Mouse (Mus musculus): ENCODE results near the gene Trio.

- TF ChIP-seq POLR2A (IDR thresholded peaks at IDR 0.05; ENCODE audit: borderline replicate concordance, low read depth, low read length): no peak
- TF ChIP-seq CTCF (IDR thresholded peaks at IDR 0.05; ENCODE audit: low read depth, low read length): no peak
Observed at GRCm38 (mm10) chr15:27949196-27949595, 76.5 kb downstream of the Trio start.
